Mouse (Mus musculus) lung, postnatal 25 days (tissue): Measurements from ENCODE around the gene Metrn.

ENCODE experiments used
- DNase-seq: peaks from one replicate; pipeline ENCODE4 v3.0.0; 2022; ENCODE audit warnings: low spot score

Metrn gene

DNA sequence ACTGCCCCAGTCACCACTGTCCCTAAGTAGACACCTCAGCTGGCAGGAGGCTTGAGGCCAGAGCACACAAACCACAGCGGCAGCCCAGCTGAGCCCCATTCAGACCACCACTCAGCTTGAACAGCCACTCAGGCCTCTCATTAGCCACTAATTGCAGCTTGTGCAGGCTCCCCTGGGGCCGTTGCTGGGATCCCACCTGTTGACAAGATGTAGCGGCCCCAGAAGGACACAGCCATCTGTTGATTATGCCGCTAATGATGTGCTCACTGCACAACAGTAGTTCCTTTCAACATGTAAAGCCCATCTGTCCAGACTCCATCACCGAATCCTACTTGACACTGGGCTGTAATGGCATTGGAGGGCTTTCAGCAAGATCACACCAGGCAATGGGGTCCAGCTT lies 31.1 kb downstream of the Metrn start:
- no peak for DNase-seq

DNA sequence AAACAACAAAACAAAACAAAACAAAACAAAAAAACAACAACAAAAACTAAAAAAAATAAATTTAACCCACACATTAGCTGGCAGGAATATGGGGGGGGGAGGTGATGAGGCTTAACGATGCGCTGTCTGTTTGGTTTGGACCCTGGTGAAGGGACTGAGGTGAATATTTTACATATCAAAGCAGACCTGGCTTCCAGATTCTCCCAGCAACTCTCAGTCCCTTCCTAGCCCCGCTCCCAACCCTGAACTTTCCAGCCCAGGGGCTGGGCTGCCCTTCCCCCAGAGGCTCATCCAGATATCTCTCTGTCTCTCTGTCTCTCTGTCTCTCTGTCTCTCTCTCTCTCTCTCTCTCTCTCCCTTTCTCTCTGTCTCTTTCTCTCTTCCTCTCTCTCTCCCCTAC lies 34.3 kb downstream of the Metrn start:
- no peak for DNase-seq

DNA sequence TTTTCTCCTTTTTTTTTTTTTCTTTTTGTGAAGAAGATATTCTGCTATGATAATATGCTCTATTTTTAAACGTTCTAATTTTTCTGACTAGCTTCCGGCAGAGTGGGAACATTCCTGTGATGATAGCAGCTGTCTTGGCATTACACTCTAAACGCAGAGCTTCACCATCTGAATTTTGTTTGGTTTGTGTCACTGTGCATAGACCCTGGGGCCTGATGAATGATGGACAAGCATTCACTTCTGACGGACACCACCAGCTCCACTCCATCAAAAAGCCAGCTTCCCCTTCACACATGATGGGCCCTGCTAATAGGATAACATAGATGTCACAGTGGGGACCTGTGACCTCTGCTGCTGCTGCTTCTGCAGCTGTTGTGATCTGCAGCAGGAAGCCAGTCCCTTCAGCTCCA lies 35.4 kb downstream of the Metrn start:
- no peak for DNase-seq

DNA sequence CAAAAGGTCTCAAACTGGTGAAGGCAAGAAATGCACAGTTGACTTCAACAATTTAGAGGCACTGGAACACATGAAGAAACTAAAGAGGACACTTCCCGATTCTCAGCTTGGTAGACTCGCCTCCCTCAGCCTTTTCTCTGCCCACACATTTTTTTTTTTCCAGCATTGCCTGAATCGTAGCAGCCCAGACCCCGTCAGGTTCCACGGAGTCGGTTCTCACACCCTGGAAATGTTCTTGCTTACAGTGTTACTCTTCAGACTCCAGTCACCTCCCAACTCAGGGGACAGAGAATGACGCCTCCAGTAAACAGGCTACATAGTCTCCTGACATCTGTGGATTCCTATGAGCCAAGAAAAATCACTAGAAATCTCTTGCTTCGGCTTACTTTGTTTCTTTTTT lies 36.8 kb downstream of the Metrn start:
- no peak for DNase-seq

DNA sequence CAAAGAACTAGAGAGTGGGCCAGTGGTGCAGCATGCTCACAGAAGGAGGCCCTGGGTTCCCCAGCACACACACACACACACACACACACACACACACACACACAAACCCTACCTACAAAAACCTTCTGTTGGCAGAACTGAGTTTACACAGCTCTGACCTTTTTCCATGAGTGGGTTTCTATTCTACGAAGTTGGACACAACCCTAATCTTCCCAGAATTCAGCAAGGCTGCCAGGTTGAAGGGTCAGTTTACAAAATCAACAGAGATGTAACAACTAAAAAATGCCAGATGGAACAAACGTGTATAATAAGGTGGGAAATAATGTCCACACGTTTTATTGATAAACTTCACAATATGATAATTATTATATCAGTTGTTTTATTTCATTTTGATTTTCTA lies 39.2 kb downstream of the Metrn start:
- no peak for DNase-seq

DNA sequence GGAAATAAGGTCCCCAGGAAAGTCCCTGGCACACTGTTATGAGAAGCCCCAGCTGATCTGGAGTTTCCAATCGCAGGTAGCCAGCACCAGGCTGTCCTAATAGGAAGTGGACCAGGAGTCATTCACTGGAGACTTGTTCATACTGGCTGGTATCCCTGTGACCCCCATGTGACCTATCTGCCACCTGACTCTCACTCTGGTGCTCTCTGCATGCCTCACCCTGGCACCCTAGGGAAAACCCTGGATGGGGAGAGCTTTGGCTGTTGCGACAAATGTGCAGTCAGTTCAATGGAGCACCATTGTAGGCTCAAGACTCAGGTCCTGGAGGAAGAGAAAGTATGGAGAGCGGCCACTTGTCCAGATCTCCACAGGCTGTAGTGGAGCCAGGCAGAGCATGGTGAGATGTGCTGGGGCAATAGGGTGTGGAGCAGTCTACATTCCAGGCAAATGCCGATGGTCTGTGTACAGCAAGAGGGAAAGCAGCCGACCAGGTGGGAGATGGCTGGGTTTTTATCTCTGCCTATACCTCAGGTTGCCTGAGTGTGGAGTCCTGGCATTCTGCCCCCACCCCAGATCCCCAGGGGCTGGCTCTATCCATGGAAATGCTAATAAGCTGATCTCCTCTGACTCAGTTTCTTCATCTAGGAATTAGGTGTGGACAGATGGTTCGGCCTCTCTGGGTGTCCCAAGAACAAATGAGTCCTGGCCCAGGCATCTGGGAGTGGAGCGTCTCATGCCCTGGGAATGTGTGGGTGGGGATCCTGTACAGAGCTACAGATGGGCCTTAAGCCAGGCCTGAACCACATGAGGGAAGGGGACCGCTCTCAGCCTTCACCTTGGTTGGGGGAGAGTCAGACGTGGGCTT lies 40.3 kb downstream of the Metrn start:
- peak; percentile 35 for DNase-seq

DNA sequence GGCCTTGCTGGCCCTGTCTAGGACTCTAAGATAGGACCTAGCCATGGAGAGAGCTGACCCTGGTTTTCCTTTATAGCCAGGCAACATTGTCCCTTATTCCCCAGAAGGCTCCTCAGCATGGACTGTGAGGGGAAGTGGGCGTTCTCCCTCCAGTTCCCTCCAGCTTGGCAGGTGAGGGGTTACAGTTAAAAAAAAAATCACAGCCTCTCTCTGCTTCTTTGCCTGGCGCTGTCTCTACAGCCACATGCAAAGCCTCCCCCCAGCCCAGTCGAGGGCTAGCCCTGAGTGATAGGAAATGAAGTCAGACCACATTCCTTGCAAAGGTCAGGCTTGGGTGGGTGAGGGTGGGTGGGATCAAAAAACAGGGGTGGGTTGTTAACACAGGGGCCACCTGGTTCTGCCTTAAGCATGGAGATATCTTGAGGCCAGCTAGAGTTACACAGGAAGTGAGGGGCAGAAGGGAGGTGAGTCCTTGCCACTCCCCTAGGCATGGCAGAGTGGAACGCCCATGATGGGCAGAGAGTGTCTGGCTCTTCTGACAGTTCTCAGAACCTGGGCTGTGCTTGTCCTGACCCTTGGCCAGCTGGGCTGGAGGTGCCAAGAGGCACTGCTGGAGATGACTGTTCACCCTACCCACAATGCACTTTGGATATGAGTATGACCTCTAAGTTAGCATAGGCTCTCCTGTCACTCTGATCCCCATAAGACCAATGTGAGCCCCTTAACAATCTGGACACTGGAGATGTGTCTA lies 41.1 kb downstream of the Metrn start:
- DNase-seq = no peak

DNA sequence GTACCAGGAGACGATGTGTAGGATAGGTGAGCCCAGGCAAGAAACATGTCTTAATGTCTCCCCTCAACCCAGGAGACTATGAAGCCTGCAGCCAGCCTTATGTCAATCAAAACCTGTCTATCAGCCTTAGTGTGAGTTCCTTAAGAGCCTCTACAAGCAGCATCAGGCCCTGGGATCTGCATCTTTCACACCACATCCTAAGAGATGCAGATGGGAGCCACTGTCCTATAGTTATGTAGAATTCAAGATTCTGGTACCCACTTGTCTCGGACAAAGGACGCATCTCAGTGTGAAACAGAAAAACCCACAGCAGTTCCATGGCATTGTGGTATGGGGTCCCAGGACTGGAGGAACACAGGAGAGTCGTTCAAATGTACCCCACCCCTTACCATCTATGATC lies 41.9 kb downstream of the Metrn start:
- no peak for DNase-seq

DNA sequence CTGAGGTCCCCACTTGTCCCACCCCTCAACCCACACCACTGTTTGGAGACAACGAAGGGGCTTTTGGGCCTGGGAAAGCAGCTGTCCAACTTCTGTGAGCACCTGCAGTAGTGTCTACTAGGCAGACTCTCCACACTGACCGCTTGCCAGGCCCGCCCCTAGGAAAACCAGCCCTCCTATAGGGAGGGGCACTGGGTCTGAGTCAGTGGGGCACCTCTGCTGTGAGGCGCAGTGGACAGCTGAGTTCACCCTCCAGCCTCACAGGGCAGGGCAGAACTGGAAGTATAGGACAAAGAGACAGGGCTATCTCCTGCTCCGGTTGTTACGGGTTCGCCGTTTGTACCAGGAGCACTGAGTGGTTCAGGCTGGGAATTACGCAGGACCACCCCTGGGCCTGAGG lies 42.7 kb downstream of the Metrn start, which contains the start of gene Msln:
Gene Msln (minus strand): TSS at position 138 of the 400 bp plus-strand sequence.
- DNase-seq = no peak

DNA sequence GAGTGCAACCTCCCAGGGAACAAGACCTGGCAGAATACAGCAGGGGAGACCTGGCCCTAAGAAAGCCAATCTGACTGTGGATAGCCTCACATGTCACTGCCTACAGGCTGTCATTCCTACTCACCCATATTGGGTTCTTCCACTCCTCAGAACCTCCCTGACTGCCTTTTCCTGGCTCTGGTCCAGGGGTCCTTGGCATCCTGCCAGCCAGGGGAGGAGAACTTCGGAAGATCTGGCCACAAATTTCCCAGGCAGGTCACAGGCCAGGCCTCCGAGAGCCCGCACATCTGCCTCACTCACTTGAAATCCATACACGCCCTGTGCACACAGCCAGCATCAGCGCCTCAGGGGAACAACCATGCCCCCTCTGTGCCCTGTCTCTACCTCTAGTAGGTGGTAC lies 45.5 kb downstream of the Metrn start:
- peak; percentile 21 for DNase-seq

DNA sequence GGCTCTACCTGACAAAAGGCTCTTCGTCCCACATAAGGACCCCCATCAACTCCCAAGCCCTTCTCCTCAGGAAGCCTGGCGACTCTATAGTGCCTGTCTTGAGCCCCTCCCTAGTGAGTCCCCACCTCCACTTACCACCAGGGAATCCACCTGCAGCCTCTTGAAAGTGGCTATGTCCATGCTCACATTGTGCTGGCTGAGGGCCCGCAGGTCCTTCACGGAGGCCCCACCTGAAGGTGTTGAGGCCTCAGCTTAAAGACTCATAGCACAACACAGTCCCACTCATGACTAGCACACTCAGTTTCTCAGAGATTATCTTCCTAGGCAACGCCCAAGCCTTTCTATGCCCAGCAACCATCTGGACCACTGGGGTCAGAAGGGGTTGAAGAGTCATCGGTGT lies 47.6 kb downstream of the Metrn start:
- no peak for DNase-seq

DNA sequence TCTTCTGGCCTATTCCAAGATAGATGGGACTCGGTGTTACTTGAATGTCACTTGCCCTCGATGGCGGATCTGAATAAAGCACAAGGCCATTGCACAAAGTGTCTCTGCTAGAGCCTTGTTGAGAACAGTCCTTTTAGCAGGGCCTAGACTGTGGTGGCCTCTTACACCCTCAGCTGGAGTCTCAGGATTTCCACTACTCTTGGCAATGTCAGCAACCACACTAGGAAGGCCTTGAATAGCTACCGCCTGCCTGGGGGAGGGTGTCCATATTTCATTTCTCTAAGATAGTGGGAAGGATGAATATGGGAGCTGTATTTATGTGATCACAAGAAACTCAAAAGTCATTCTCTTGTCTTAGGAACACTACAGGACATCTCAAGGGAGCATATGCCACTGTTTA lies 48.7 kb downstream of the Metrn start:
- DNase-seq = no peak

DNA sequence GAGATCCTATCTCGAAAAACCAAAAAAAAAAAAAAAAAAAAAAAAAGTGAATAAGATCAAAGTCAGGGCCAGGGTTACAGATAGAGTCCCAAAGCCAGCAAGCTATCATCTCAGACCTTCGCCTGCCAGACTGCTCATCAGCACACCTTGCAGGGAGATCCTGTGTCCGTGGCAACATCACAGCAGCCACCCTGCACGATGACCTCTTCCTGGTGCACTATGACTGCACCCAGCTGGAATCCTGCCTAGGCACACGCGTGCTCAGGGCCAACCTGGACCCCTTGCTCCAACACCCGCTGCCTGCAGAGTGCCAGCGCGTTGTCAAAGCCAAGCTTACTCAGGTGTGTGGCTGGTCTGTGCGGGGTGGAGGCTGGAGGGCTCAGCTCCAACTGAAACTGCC lies 52.6 kb downstream of the Metrn start:
- DNase-seq = no peak

DNA sequence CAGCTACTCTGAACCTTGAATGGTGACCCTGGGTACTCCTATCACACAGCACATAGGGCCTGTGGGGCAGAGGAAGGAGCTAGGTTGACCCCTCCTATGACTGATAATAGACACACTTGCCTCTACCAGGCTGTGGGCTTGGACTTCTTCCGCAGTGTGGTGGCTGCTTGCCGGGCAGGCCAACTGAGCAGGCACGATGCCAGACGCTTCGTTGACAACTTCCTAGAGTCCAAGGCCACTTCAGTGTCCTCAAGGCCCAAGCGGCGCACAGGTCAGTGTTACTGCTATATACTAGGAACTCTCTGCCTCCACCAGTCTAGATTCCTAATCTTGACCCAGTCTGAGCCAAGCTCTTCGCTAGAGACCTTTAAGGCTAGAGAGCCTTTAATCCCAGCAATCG lies 53.1 kb downstream of the Metrn start:
- DNase-seq = no peak
